Mouse (Mus musculus) bone marrow, adult 2 months (tissue): ENCODE data around the gene Lrrc25.

Experiments
- CTCF ChIP-seq: fragments of 200-500 bp; IDR thresholded peaks from 2 replicates; pipeline ENCODE4 v1.5.1; 2011; ENCODE audit warnings: low read length, control low read depth; ENCODE audit not compliant: control insufficient read depth, insufficient read depth
- POLR2A ChIP-seq: fragments of 200-500 bp; IDR thresholded peaks from 2 replicates; pipeline ENCODE4 v1.6.1; 2011; ENCODE audit warnings: low read depth, mild to moderate bottlenecking, control low read depth, low read length, borderline replicate concordance; ENCODE audit not compliant: control insufficient read depth

- TF ChIP-seq POLR2A (no peak), CTCF (no peak)
Observed at GRCm38 (mm10) chr8:70617985-70618384, 2.0 kb downstream of the Lrrc25 start.
